Mouse (Mus musculus): ENCODE data around the gene Gm45837.

Gm45837 gene

DNA sequence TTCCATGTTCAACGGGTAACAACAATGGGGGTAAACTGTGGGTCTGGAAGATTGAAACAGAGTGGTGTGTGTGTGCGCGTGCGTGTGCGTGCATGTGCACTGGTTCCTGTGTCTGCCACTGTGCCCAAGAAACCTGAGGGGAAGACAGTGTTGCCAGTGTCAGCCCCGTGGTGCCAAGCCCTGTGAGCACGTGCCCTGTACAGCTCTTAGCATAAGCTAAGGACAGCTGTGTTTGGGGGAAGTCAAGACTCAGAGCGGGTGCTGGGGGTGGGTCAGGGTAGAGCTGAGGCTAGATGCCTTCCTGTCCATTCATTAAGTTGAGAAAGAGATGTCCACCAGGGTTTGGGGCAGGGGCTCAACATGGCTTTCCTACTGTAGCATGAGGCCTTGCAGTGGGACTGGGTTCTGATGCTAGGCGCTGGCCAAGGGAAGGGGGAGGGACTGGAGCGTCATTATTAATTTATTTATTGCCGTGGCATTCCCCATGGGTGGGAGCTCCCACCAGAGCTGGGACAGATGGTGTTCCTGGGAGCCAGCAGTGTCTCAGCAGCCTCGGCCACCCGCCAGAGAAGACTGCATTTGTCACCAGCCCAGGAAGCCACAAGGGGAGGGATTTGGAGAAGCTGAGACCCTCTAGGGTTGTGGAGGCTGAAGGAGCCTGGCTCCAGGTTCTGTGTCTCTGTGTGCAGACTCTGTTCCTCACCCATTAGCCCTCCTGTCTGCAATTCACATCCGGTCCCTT, 51.8 kb downstream of the Gm45837 start:
- in situ Hi-C loops (cut with MboI; ENCODE audit: low sequenced_read_pairs): no loop called here

DNA sequence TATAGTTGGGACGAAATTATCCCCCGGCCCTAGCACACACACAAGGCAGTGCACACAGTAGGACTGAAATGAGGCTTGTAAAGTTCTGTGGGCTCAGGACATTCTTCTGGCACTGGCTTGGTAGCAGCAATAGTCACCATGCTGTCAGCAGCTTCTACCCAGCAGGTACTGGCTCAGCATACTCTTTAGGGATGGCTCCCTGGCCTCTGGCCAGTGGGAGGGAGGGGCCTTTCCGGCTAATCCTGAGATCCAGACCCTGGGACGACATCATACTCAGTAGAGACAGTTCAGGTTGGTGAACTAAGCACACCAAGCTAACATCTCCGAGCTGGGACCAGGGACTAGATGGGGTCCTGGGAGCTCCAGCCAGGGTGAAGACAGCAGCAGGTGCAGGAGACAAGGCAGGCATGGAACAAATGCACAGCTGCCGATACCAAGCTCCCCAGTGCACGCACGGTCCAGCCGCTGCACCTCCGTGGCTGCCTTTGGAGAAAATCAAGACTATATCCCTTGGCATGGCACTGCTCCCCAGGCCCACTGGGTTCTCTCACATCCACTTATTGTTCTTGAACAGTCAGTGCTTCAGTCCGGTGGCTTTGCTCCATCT, 53.1 kb downstream of the Gm45837 start:
- in situ Hi-C loops (cut with MboI; ENCODE audit: low sequenced_read_pairs): no loop called here

DNA sequence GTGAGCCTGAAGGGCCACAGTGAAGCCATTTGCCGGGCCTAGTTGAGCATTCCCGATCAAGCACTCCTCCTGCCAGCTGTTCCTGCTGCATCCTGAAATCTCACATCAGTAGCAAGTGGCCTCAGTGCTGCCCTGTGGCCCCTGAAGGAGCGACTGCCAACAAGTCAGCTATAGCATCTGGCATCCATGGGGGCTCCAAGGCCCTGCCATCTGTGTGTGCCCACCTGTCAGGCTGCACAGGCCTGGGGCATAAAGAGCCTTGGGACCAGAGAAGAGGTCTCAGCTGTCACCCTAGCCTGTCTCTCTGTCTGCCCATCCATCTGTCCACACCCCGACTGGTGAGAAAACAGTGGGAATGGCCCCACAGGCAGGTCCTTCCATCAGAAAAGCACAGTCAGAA, 54.2 kb downstream of the Gm45837 start:
- in situ Hi-C loops (cut with MboI; ENCODE audit: low sequenced_read_pairs): no loop called here

DNA sequence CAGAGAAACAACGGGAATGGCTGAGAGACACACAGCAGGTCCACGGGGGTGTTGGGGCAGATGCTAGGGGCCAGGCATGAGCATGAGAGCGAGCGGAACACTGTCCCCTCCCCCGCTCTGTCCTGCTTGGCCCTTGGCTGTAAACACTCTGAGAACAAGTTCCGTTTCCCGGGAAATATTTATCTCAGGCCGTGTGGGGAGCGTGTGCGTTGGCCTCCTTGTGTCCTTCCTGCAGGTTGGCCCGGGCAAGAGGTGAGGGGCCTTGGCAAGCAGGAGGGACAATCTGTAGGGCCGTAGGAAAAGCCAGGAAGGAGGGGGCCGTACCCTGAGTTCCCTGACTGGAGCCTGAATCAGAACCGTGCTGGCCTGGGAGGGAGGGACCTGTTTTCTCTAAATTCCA, 54.7 kb downstream of the Gm45837 start:
- in situ Hi-C loops (cut with MboI; ENCODE audit: low sequenced_read_pairs): no loop called here

DNA sequence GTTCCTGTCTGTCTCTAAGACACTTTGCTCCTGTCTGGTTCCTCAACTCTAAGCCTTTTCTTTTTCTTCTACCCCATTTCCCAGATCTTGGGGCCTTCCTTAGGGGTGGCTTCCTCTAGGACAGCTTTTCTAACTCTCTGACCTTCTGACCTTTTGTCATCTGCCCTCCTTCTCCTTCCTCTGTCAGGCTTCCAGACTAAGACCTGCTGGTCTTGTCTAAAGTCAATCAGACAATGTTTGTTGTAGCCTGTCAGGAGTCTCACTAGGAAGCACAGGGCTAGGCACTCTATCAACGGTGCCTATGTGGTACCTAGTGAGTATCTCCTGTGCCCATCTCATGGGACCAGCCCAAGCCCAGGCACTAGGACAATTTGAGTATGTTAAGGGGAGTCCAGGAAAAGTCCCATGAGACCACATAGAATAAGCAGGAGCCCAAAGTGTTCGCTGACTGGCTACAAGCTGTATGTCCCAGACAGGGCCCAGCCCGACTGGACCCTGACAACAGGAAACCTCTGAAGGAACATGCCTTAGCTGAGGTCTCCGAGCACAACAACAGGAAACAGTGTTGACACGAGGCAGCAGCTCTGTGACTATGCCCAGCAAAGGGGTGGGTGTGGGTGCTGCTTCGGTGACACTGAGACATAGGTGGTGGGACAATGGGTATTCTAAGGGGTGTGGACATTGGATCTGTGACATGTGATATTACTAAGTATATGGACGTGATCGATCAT, 55.3 kb downstream of the Gm45837 start:
- in situ Hi-C loops (cut with MboI; ENCODE audit: low sequenced_read_pairs): no loop called here

DNA sequence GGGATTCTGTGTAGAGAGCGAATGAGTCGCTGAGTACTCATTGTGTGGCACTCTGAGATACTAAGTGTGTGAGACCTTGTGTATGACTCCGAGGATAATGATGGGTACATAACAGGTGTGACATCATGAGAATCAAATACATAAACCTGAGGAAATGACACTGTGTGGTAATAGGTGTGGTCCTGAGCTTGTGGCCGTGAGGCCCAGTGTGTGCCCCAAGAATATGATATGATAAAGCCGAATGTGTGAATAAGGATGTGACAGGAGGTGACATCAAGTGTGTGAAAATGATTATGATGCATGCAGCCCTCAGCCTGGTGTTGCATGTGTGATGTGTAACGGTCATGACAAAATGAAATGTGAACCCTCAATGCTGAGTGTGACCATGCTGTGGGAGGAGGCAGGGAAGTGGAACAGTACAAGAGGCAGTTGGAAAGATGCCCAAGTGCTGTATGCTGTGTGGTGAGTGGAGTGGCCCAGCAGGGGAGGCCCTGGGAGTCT, 55.9 kb downstream of the Gm45837 start:
- in situ Hi-C loops (cut with MboI; ENCODE audit: low sequenced_read_pairs): no loop called here

DNA sequence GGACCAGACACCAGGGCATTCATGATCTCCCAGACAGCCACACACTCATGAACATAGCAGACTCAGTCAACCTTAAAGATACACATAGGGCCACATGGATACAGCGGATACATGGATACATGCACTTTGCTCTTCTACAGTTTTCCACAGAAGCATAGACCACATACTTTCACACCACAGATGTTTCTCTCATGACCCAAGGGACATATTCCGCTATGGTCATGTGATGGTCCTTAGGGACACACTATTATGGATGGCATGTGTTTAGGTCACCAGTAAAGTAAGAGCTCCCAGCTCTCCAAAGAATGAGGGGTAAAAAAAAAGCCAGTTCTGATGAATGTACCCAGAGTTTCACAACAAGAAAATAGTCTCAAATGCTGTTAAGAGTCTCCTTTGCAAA, 60.7 kb downstream of the Gm45837 start:
- in situ Hi-C loops (cut with MboI; ENCODE audit: low sequenced_read_pairs): no loop called here

DNA sequence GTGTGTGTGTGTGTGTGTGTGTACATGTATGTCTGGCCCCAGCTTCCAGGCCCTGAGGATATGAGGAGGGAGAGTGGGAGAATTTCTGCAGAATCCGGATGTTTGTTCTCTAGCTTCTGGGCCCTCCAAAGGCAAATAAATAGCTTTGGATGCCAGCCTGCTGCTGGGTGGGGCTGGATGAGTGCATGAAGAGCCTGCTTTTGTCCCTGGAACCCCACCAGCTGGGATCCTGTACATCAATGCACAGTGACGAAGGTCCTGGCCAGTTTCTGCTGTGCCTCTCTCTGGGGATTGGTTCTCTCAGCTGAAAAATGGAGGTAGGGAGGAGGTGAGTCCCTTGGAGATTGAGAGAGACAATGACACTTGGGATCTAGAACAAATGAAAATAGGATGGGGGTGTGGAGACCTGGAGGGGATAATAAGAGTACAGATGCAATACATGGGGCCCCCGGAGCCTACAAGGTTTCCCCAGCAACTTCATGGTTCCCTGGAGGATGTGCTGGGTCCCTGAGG, 61.3 kb downstream of the Gm45837 start:
- in situ Hi-C loops (cut with MboI; ENCODE audit: low sequenced_read_pairs): no loop called here

DNA sequence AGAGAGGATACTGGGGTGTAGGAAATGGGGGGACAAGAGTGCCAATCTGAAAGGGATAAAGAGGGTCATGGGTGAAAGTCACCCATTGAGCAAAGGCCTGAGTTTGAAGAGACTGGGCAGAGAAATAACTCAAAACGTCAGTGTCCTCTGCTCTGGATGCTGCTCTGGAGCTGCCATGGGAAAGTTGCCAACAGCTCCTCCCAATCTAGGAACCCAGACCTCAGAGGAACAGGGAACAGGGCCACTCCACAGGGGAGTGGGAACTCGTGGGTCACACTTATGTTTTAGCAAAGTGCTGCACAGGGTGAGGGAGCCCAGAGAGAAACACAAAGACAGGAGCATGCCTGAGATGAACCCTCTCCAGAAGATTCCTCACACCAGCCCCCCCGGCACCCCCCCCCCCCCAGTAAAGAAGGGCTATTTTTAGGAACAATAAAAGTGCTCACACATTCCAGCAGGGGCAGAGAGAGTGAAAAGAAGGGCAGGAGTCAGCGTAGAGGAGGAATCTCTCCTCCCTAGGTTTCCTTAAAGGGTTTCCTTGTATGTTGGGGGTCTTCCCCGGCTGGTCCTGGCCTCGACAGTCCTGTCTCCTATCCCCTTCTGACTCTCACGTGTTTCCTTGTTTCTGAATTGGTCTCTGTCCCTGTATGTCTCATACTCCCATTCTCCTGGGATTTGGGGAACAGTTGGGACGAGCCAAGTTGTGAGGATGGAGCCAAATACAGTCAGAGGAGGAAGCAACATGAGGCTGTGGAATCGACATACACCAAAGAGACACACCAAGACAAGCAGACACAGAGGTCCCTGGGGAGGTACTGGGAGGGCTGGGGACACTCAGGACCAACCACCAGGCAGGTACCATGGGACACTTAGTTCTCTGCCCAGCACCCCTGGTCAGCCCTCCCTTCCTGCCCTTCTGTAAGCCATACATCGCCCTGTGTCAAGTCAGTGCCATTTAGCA, 62.2 kb downstream of the Gm45837 start:
- in situ Hi-C loops (cut with MboI; ENCODE audit: low sequenced_read_pairs): no loop called here

DNA sequence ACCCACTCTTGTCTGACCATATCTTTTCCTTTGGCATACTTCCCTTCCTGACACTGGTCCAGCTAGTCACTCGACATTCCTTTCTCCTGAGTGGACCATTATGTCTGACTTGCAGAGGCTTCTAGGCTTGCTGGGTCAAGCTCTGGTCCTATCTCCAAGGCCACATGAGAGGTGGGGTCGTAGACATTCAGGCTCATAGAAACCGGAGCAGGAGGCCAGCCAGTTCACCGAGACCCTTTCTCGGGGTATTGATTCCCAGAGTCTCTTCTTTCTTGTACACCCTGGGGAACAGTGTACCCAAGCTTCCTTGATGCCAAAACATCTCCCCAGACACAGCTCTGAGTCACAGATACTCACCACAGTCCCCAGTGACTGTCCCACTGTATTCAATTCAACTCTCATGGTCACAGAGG, 63.7 kb downstream of the Gm45837 start:
- in situ Hi-C loops (cut with MboI; ENCODE audit: low sequenced_read_pairs): no loop called here

DNA sequence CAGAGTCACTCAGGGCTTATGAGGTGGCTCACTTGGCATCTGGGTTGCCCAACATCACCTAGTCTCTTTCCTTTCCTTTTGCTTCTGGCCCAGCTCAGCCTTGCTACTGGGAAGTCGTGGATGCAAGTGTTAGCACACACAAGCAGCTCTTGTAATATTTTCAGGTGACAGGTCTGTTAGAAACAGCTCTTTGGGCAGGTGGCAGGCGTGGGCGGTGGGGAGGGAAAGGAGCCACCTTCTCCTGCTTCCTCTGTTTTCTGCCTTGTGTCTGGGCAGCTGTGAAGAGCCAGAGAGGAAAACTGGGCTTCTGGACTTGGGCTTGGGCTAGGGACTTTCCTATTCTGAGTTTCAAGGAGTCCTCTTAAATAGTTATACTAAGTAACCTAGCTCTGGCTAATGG, 65.3 kb downstream of the Gm45837 start:
- in situ Hi-C loops (cut with MboI; ENCODE audit: low sequenced_read_pairs): no loop called here

DNA sequence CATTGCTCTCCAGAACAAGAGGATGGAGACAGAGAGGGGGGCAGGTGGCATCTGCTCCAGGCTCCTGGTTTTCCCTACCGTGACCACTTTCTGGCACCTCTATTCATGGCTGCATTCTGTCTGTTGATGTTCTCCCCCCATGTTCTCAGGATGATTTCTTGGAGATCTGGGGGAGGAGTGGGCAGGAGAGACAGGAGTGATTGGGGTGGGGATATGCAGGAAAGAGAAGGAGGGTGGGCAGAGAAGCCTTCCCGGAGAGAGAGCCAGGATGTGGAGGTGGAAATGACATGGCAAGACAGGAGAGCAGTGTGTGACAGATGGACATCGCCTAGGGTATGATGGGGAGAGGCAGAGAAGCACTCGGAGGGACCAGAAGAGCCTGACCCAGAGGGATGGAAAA, 65.8 kb downstream of the Gm45837 start:
- in situ Hi-C loops (cut with MboI; ENCODE audit: low sequenced_read_pairs): no loop called here

DNA sequence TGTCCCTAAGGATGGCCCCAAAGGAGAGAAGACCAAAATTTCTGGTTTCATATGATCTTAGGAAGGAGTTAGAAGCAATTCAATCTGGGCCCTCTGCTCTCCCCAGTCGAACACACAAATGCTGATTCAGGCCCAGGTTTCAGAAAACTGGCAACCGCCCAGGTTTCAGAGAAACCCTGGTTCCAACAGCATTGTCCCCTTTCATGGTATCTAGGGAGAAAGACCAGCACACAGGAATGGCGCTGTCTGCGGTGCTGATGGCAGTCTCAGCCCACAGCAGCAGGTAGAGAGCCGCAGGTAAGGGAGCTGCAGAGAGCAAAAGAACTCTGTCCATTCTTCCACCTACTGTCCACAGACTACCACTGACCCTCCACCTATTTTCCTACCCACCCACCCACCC, 66.5 kb downstream of the Gm45837 start:
- in situ Hi-C loops (cut with MboI; ENCODE audit: low sequenced_read_pairs): no loop called here

DNA sequence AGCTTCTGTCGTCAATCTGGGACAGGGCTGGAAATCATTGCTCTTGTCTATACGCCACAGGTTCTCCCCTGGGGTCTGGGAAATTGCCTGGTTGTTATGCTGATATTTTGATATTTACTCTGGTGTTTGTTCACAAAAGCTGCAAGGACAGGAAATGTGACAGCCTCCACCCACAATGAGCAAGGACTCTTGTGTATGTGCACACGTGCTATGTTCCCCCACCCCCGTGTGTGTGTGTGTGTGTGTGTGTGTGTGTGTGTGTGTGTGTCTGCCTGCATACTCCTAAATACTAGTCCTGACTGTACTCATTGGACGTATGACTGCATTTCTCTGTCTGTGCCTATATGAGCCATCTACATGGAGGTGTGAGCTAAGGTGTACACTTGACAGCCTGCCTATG, 67.4 kb downstream of the Gm45837 start:
- in situ Hi-C loops (cut with MboI; ENCODE audit: low sequenced_read_pairs): no loop called here

DNA sequence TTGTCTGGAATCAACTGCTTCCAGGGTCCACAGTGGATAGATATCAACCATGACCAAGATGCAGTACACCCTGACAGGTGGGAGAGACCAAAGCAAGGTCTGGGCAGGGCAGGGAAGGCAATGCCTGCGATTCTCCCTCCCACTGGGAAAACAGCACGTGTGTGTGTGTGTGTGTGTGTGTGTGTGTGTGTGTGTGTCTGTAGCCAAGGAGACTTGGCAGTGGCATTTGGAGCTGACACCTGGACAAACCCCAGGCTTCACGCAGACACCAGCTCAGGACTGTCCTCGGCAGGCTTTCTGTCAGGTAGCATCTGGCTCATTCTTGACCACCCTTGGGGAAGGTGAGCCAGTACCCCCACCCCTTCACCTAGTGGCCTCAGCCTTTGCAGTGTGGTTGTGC, 69.2 kb downstream of the Gm45837 start:
- in situ Hi-C loops (cut with MboI; ENCODE audit: low sequenced_read_pairs): no loop called here

DNA sequence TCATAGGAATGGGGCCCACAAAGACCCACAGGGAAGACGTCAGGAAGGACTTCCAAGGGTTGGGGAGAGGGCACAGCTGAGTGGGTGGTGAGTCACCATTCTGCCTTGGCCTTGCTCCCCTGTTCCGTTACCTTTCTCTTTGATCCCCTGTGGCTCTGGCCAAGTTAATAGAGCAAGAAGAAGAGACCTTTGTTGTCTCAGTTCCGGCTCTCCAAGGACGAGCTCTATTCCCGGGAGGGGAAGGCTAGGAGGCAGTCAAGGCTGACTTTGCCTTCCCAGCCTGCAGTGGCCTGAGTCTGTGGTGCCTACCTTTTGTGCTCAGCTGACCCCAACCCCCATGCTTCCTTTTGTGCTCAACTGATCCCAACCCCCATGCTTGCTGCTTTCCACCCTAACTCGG, 70.0 kb downstream of the Gm45837 start:
- in situ Hi-C loops (cut with MboI; ENCODE audit: low sequenced_read_pairs): no loop called here

DNA sequence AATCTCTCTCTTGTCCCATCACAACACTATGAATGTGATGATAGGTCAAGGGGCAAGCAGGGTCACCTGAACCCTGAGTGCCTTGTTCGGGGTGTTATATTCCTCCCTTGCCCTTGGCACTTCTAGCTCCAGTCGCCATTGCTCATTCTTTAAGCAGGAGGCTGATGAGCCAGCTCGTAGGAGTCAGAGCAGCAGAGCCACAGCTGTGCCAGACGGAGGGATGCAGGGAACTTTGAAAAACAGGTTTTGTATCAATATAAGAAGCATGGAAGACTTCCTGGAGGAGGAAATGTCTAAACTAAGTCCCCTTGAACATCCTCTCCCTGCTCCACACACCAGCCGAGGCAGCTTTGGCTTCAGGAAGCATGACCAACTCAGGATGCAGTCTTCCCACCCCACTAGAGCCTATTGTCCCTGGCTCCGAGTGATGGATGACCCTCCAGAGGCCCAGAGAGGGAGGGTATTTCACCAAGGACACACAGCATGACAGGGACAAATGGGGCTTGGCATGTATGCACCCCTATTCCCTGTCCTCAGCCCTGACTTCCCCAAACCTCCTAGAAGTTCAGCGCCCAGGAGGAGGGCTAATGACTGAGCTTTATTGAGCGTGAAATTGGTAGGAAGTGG, 71.3 kb downstream of the Gm45837 start:
- in situ Hi-C loops (cut with MboI; ENCODE audit: low sequenced_read_pairs): no loop called here

DNA sequence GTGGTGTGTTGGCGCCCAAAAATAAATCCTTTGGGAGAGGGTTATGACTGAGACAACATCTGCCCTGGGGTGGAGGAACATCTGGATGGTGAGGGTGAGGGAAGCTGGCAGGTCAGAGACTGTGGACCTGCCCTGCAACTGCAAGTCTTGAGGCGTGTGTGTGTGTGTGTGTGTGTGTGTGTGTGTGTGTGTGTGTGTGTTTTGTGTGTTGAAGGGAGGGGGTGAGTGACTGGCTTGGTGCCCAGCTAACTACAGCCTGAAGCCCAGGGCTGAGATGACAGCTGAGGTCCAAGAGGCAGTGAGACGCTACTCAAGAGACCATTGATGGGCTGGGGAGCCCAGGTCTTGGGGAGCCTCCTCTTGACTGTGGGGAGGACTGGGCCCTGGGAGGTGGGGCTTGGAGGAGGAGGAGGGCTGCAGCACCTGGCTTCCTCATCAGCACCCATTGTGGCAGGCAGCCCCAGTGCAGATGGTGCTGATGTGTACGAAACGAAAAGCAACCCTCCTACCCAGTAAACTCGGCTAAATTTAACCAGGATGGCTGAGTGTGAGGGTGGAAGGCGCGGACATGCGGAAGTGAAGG, 71.9 kb downstream of the Gm45837 start:
- in situ Hi-C loops (cut with MboI; ENCODE audit: low sequenced_read_pairs): no loop called here

DNA sequence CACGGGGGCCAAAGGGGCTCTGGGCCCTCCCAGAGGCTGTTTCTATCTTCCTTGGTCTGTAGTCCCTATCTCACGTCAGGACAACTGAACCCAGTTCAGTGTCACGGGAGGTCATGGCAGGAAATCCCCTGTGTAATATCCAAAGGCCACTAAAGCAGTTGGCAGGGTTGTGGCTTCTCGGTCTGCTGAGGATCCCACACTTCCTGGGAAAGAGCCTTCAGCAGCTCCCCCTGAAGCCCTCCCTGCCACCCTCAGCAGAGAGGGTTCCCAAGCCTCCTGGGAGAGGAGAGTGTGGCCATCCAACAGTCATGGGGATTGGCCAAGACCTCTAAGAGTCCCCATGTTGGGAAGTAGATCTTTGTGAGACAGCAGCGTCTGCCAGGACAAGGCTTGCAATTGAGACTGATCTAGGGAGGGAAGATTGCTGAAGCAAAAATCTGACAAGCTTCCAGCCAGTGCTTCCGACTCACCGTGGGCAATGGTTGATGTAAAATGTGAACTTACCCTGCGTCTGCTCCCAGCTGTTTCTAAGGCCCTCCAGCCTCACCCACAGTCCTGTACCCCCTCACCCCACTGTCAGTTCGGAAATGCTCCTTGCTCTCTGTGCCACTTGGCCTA, 72.9 kb downstream of the Gm45837 start:
- in situ Hi-C loops (cut with MboI; ENCODE audit: low sequenced_read_pairs): no loop called here

Data from CH12F3 (cell line).